Mouse (Mus musculus) liver, postnatal 0 days (tissue): ENCODE data around the gene Ablim1. TPM values are rescaled to one million over a fixed set of nuclear protein-coding genes. Genes with fewer than 3 reads are reported as not detected.

Experiments used
- ATAC-seq: fragments of 200-750 bp; cut with Nextera tagmentation; 2 replicates; pipeline ENCODE4 v1.8.0; 2017; ENCODE audit warnings: mild to moderate bottlenecking, moderate library complexity
- DNase-seq: peaks from one replicate; pipeline ENCODE4 v3.0.0-alpha.2; 2016
- H3K27ac ChIP-seq: fragments of 300-500 bp; sonication (generic); 2 replicates; pipeline ENCODE4 v1.5.1; 2014; ENCODE audit warnings: antibody characterized with exemption, moderate library complexity, mild to moderate bottlenecking, low read depth
- H3K27me3 ChIP-seq: fragments of 300-500 bp; sonication (generic); 2 replicates; pipeline ENCODE4 v1.6.1; 2014; ENCODE audit warnings: low read length, control low read depth, mixed read lengths; ENCODE audit not compliant: insufficient read depth
- H3K36me3 ChIP-seq: fragments of 300-500 bp; sonication (generic); replicated peaks from 2 replicates; pipeline ENCODE4 v1.6.1; 2014; ENCODE audit warnings: mild to moderate bottlenecking, control low read depth, low read length, moderate library complexity, mixed read lengths; ENCODE audit not compliant: insufficient read depth
- H3K4me1 ChIP-seq: fragments of 300-500 bp; sonication (generic); 2 replicates; pipeline ENCODE4 v1.6.1; 2014; ENCODE audit warnings: antibody characterized with exemption, mild to moderate bottlenecking, control low read depth; ENCODE audit not compliant: insufficient read depth
- H3K4me2 ChIP-seq: fragments of 300-500 bp; sonication (generic); 2 replicates; pipeline ENCODE4 v1.6.1; 2014; ENCODE audit warnings: low read depth, mild to moderate bottlenecking, low read length, moderate library complexity, mixed read lengths
- H3K4me3 ChIP-seq: fragments of 300-500 bp; sonication (generic); 2 replicates; pipeline ENCODE4 v1.5.1; 2014; ENCODE audit warnings: low read depth, low read length
- H3K9ac ChIP-seq: fragments of 300-500 bp; sonication (generic); replicated peaks from 2 replicates; pipeline ENCODE4 v1.6.1; 2014; ENCODE audit warnings: mild to moderate bottlenecking, moderate library complexity
- H3K9me3 ChIP-seq: fragments of 300-500 bp; sonication (generic); 2 replicates; pipeline ENCODE4 v1.6.1; 2016; ENCODE audit warnings: mild to moderate bottlenecking, control low read depth, low read length, mixed read lengths
- CTCF ChIP-seq: sonication (generic); IDR thresholded peaks from 2 replicates; pipeline ENCODE4 v1.5.1; 2016; ENCODE audit warnings: antibody characterized with exemption, low read depth
- EP300 ChIP-seq: IDR thresholded peaks from 2 replicates; pipeline ENCODE4 v1.6.1; 2016; ENCODE audit warnings: antibody characterized with exemption, low read depth, mild to moderate bottlenecking
- WGBS: fragments of 180-500 bp; shearing (Covaris S2); extraction: QIAGEN DNeasy Blood & Tissue Kit; methylation state at CpG from one replicate; pipeline ENCODE4 v1.1.7; 2014; ENCODE audit not compliant: insufficient replicate concordance; 5-methylcytosine and 5-hydroxymethylcytosine counted together
- polyA plus RNA-seq: library from polyadenylated mRNA; unstranded; fragments of >200 nt; fragmentation: Nextera tagmentation; extraction: Ambion mirVana; gene quantifications from 2 replicates; pipeline ENCODE4 v1.2.1, GENCODE M21; 2015

The Ablim1 gene
- polyA plus RNA-seq, 1 experiment from 2014 or later: 12.0 TPM

DNA sequence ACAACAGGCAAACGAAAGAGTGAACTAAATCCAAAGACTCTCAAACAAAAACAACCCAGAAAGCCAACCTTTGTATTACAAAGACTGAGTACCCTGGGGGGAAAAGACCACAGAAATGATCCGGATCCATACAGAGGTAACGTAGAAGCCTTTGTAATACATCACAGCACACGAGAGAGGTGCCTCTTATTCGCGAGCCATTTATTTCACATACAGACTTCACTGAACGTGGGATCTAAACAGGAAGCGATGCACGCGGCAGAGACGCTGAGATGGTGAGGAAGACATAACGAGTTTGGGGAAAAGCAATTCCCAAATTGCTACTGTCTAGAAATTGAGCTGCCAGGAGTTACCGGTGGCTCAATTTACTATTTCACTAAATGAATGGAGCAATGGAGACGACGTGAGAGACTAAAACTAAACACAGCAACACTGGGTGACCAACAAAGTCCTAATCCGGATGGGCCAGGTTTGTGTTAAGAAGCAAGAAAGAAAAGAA, 265.1 kb downstream of the Ablim1 start:
- no peak for ATAC-seq
- DNase-seq: no peak
- Histone ChIP-seq H3K9ac (no peak overlapping the region), H3K4me2 (no peak overlapping the region), H3K36me3 (peaks cover 13% of the 10 kb centered on the region), H3K27me3 (no peaks in the 10 kb centered on the region), H3K27ac (no peak overlapping the region), H3K9me3 (no peaks in the 10 kb centered on the region), H3K4me1 (no peaks in the 10 kb centered on the region), H3K4me3 (no peak overlapping the region)
- TF ChIP-seq EP300 (no peak), CTCF (no peak)
- 81% methylated on average over 16 of the region's 16 CpGs for WGBS

DNA sequence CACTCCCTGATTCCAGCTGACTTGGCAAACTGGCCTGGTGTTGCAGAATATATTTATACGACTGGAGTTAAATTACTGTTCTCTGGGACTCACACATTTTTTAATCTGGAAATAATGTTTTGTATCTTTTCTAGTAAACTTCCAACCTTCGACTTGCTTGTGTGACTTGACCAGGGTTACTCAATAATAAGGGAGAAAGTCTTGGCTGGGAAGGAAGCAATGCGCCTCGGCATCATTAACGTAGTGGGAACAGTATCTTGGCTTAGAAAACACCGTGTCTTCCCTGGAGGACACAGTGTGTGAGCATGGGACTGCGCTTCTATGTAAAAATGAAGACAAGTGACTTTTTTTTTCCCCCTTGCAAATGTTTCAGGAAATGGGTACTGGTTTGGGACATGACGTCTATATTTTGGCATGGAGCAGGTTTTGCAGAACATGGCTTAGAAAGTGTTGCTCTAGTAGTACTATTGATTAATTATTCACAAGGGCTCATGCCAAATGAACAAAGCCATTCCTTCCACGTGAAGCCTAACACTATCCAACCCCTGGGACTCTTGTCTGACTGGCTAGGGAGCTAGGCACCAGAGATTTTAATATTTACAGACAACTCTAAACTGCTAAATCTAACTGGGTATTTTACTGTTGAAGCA, 266.9 kb downstream of the Ablim1 start:
- Histone ChIP-seq H3K4me1 (no peaks in the 10 kb centered on the region), H3K27me3 (no peaks in the 10 kb centered on the region), H3K36me3 (peaks cover 17% of the 10 kb centered on the region), H3K4me2 (no peak overlapping the region), H3K9ac (no peak overlapping the region), H3K27ac (no peak overlapping the region), H3K4me3 (no peak overlapping the region), H3K9me3 (no peaks in the 10 kb centered on the region)
- TF ChIP-seq CTCF: no peak
- TF ChIP-seq EP300: no peak
- ATAC-seq (no peak), DNase-seq (no peak)
- WGBS: 80% methylated on average over 9 of the region's 9 CpGs

DNA sequence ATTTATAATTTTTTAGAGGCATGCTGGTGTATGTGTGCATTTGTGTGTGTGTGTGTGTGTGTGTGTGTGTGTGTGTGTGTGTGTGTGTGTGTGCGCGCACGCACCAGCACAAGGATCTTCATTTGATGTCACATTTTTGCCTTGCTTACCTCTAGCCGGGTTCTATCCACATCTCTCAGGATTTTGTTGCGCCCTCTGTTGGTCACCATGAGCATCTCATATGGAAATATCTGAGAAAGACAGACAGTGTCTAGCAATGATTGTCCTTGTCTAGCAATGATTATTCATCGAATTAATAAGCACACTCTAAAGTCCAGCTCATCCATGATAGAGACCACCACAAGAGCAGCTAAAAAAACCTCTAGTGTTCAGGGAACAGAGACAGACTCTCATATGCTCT, 275.5 kb downstream of the Ablim1 start:
- Histone ChIP-seq H3K4me1 (no peaks in the 10 kb centered on the region), H3K4me2 (no peak overlapping the region), H3K9me3 (no peaks in the 10 kb centered on the region), H3K36me3 (peaks cover 56% of the 10 kb centered on the region), H3K27me3 (no peaks in the 10 kb centered on the region), H3K9ac (no peak overlapping the region), H3K27ac (no peak overlapping the region), H3K4me3 (no peak overlapping the region)
- WGBS: 76% methylated on average over 6 of the region's 6 CpGs
- no peak for DNase-seq
- no peak for TF ChIP-seq EP300
- peak; percentile 65 for TF ChIP-seq CTCF
- ATAC-seq: no peak

DNA sequence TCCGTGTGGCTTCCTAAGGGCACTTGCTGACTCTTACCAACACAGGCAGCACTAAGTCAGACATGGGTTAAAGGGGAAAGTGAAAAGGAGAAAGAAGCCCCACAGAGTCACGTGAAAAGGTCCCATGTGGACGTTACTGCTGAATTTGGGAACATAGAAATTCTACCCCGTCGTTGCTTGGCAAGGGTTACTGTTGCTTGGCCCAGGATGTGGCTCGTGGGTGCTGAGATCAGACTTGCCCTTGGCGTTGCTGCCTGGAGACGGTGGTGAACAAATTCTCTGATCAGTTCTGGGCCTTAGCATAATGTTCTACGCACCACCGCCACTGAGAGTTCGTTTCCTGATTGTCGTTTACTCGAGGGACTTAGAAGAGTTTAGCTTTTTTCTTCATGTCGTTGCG, 277.9 kb downstream of the Ablim1 start:
- no peak overlapping the region for H3K27ac ChIP-seq
- TF ChIP-seq EP300: no peak
- TF ChIP-seq CTCF: no peak
- ATAC-seq: no peak
- no peaks in the 10 kb centered on the region for H3K4me1 ChIP-seq
- DNase-seq: no peak
- WGBS: 82% methylated on average over 15 of the region's 15 CpGs
- no peak overlapping the region for H3K4me3 ChIP-seq
- no peak overlapping the region for H3K4me2 ChIP-seq
- H3K27me3 ChIP-seq: no peaks in the 10 kb centered on the region
- no peak overlapping the region for H3K9ac ChIP-seq
- H3K9me3 ChIP-seq: no peaks in the 10 kb centered on the region
- peaks cover 46% of the 10 kb centered on the region for H3K36me3 ChIP-seq

DNA sequence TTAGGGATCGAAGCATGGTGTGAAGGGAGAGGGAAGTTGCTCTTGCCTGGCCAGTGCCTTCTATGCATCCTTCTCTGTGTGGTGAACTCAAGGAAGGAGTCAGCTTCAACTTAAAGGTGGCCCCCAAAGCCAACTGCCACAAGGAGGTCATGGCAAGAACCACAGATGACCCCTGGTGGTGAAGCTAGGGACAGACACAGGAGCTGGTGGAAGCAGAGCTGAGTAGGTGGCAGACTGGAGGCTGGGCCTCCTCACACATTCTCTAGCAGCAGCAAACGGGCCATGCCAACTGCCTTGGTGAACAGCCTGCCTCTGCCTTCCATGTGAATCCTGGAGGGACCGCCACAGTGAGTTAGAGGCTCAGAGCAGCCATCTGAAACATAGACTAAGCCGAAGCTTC, 283.1 kb downstream of the Ablim1 start:
- 63% methylated on average over 4 of the region's 4 CpGs for WGBS
- peak; percentile 59 for DNase-seq
- H3K27me3 ChIP-seq: no peaks in the 10 kb centered on the region

DNA sequence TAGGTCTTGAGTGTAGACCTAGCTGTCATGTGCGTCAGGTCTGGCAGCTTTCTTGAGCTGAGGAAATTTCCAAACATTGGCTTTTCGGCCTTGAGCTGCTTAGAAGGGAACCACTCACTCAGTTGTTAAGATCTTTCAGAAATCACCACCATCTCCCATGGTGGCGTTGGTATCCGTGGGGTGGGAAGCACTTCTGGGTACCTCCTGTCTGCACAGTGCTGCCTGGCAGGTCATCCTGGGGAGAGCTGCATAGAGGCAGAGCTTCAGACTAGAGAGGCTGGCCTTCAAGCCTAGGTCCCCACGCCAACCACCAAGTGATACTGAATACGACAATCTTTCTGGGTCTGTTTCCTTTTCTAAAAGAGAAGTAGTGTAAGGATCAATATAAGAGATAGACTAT, 285.3 kb downstream of the Ablim1 start:
- no peak for ATAC-seq
- TF ChIP-seq CTCF: no peak
- TF ChIP-seq EP300: no peak
- 81% methylated on average over 6 of the region's 6 CpGs for WGBS

More for the DNA sequence above, 283.1 kb downstream of the Ablim1 start:
- no peak for ATAC-seq
- no peak overlapping the region for H3K27ac ChIP-seq
- no peak overlapping the region for H3K4me3 ChIP-seq
- no peak overlapping the region for H3K9ac ChIP-seq
- H3K9me3 ChIP-seq: no peaks in the 10 kb centered on the region
- no peak overlapping the region for H3K4me2 ChIP-seq
- no peaks in the 10 kb centered on the region for H3K4me1 ChIP-seq
- TF ChIP-seq CTCF (peak; percentile 81), EP300 (no peak)
- H3K36me3 ChIP-seq: peaks cover 15% of the 10 kb centered on the region

More for the DNA sequence above, 285.3 kb downstream of the Ablim1 start:
- Histone ChIP-seq H3K27ac (no peak overlapping the region), H3K9ac (no peak overlapping the region), H3K4me1 (no peaks in the 10 kb centered on the region), H3K4me3 (no peak overlapping the region), H3K36me3 (0 out of 2 replicates have a peak, but pooled peaks cover 2% of the 10 kb centered on the region), H3K9me3 (no peaks in the 10 kb centered on the region), H3K27me3 (no peaks in the 10 kb centered on the region), H3K4me2 (no peak overlapping the region)
- DNase-seq: no peak
